ENCODE assay signal across 17 mouse cellular contexts in the genomic region with DNA sequence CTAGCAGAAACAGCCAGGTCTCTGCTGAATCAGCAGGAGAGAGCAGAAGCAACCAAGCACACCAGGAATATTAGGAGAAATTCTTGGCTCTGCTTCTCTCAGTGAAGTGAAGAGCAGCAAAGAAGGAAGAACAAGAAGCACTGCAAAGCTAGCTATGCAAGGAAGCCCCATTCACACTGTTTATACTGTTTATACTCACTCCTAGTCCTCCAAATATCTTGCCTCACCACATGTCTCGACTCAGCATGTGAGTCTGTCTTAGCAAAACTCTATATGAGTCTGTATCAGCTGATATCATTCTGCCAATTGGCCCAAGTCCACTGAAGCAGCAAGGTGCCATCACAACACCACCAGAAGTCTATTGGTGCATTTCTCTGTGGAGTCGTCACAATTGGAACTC.
"Had no signal": no experiment of that assay in that cellular context is flagged by ENCODE, and none has a peak within 500 bp of the region (broad histone marks: within the 10 kb centered on the region; RNA-seq: fewer than 3 reads in every experiment).

No protein-coding gene starts in this region.

- H3K27me3 ChIP-seq: lung, embryonic 15.5 days; megakaryocyte, embryonic 14.5 days; midbrain, embryonic 13.5 days; midbrain, embryonic 15.5 days; neural tube, embryonic 12.5 days; stomach, embryonic 15.5 days had no signal

- ATAC-seq: lung, postnatal 0 days; midbrain, embryonic 13.5 days; midbrain, embryonic 15.5 days had no signal

- H3K4me1 ChIP-seq: lung, embryonic 15.5 days; megakaryocyte, embryonic 14.5 days; midbrain, embryonic 13.5 days; midbrain, embryonic 15.5 days; neural tube, embryonic 12.5 days; stomach, embryonic 15.5 days had no signal

- DNase-seq: lung, adult 2 months; lung, postnatal 14 days; lung, postnatal 36 days; right cerebral cortex, postnatal 14 days; thymus, adult 2 months; thymus, postnatal 25 days; thymus, postnatal 4 days had no signal

- H3K9ac ChIP-seq: lung, embryonic 15.5 days; midbrain, embryonic 13.5 days; midbrain, embryonic 15.5 days; neural tube, embryonic 12.5 days; stomach, embryonic 15.5 days had no signal

- H3K27ac ChIP-seq: lung, embryonic 15.5 days; macrophage; midbrain, embryonic 13.5 days; midbrain, embryonic 15.5 days; neural tube, embryonic 12.5 days; stomach, embryonic 15.5 days; stomach, postnatal 0 days had no signal

- H3K9me3 ChIP-seq: lung, embryonic 15.5 days; megakaryocyte, embryonic 14.5 days; midbrain, embryonic 13.5 days; midbrain, embryonic 15.5 days; neural tube, embryonic 12.5 days; stomach, embryonic 15.5 days had no signal

- H3K36me3 ChIP-seq: lung, embryonic 15.5 days; midbrain, embryonic 13.5 days; midbrain, embryonic 15.5 days; neural tube, embryonic 12.5 days; stomach, embryonic 15.5 days had no signal

- H3K4me3 ChIP-seq: lung, embryonic 15.5 days; megakaryocyte, embryonic 14.5 days; midbrain, embryonic 13.5 days; midbrain, embryonic 15.5 days; neural tube, embryonic 12.5 days; stomach, embryonic 15.5 days had no signal

- H3K4me2 ChIP-seq: lung, embryonic 15.5 days; midbrain, embryonic 11.5 days; midbrain, embryonic 13.5 days; midbrain, embryonic 15.5 days; neural tube, embryonic 12.5 days; stomach, embryonic 15.5 days had no signal
